Mouse (Mus musculus) T-helper 2 cell (primary cell): ENCODE results near the gene Olfr804.

ENCODE experiments used
- in situ Hi-C: fragments of 300-600 bp; cut with MboI, MseI; formaldehyde crosslinking; loops from one replicate; pipeline ENCODE4 v1.15.1; 2025; ENCODE audit warnings: high pct_unique_total_duplicates

Olfr804 gene

DNA sequence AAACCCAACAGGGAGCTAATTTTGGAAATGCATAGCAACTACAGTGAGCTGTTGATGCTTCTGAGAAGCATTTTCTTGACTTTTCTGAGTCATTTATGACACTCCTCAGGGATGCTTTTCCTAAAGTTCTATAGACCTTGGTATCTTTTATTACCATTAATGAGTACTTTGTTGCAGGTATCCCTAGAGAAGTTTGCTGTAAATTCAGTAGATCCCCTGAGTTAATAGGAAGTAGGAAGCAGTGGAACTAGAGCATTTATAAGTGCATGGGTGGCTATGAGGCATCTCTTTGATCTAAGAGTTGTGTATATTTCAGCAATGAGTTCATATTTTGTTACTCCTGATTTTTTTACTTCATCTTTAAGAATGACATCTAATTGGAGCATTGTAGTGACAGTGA lies at the start of gene Olfr804:
TSS of gene Olfr804 (plus strand) at position 301 of the 400 bp plus-strand sequence.
- in situ Hi-C loops, result no loop called here

DNA sequence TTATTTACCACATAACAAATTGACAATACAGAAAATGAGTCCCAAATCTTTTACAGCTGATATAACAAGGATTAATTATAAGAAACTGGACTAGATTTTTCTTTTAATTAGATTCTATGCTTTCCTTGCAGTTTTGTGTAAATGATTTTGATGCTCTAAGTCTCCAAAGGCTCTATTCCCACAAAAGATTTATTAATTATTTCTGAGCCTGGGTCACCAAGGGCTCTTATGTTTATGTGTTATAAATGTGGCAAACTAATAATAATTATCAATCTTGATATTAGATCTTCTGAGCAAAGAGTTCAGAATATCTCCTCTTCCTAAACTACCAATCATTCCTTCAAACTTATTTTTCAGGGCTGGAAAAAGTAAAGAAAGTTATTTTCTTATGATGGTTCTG lies 45.6 kb upstream of the Olfr804 start, which contains the start of gene Olfr800:
TSS of gene Olfr800 (plus strand) at position 301 of the 400 bp plus-strand sequence.
- in situ Hi-C loops, result no loop called here

DNA sequence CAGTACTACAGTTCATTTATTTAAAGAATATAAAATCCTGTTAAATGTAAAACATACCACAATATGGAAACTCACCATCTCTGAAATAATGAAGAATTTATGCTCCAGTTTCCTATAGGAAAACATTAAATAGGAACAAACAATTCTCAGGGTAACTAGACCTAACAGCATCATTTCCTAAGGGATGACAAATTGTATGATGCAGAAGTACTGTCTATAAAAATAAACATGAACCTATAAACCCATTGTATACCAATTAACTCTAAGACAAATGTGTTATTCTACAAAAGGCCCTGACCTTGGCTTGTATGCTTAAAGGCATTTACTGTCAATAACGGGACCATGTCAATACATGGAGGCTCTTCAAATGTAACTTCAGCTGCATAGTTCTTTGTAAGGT lies 29.2 kb upstream of the Olfr804 start, which contains the start of gene Olfr801:
TSS of gene Olfr801 (minus strand) at position 101 of the 400 bp plus-strand sequence.
- in situ Hi-C loops, result no loop called here

DNA sequence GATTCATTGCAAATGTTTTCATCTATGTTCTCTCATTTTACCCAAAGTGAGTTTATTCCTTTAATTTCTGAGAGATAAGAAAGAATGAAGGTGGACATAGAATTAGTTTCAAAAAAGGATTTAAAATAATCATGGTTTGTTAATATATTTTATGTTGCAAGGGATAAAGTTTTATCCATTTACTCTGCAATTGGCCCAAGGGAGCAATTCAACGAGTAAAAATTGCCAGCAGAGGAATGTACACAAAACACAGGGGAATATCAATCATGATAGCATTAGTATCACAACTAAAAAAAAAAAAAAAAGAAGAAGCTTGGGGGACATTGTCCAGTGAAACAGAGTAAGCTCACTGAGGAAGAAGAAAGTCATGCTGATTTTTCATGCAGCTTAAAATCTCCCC lies 14.9 kb upstream of the Olfr804 start, which contains the start of gene Olfr802:
TSS of gene Olfr802 (minus strand) at position 101 of the 400 bp plus-strand sequence.
- in situ Hi-C loops, result no loop called here

DNA sequence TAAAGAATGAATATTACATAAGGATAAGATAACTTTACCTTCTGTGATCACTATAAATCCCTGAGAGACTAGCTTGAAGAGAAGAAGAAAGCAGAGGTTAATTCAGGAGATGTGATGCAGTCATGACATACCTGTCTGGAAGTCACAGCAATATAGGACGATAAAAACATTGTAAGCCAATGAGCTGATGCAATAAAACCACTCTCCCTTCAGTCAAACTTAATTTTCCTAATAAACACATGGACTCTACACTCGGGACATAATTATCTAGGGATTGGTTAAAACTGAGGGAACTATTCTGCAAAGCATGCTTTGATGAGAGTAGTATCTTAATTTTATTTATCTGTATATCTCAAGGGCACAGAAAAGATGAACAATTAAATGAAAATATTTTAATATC lies 8.8 kb upstream of the Olfr804 start, which contains the start of gene Olfr803:
TSS of gene Olfr803 (minus strand) at position 101 of the 400 bp plus-strand sequence.
- in situ Hi-C loops, result no loop called here

DNA sequence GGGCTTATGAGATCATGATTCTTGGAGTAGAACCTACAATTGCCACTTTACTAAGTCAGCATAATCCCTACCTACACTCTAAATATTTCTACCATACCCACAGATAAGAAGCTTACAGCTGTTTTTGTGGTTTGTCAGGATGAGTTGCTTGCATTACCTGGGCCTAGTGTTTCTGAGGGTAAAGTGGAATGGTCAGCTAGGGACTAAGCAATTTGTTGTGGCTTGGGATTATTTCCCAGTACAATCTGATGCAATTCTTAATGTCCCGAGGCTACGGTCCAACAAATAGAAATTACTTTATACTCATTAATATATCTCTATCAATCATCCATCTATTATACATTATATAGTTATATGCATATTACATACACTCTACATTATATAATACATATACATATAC lies 26.3 kb downstream of the Olfr804 start, which contains the start of gene Olfr805:
TSS of gene Olfr805 (minus strand) at position 101 of the 400 bp plus-strand sequence.
- in situ Hi-C loops, result no loop called here

DNA sequence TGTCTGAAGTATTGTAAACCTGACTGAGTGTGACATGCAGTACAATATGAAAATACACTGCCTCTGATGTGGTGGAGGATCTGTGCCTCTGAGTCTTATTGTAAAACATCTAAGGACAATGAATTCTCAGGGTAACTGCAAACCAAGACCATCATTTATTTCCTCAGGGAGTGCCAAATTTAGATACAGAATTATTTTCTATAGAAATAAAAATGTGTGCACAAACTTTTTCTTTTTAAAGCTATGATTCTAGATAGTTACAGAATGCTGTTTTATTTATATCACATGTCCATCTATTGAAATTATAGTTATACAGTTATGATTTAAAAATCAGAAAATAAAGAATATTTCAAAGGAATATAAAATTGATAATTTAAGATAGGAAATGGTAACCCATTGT lies 38.8 kb downstream of the Olfr804 start, which contains the start of gene Olfr806:
TSS of gene Olfr806 (minus strand) at position 101 of the 400 bp plus-strand sequence.
- in situ Hi-C loops, result no loop called here

DNA sequence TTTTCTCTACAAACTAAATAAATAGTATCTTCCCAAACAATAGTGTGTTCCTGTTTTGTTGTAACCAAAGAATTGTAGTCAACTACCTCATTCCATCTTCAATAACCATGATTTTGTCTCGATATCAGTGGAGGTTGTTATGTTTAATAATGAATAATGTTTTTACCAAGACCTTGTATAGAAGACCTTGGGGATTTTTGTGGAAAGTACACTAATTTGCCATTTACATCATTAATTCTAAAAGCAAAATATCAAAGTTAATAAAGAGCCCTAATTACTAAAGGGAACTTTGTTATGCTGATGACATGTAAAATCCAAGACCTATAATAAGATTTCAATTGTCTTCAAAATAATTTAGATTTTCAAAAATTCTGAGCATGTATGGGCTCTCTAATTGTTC lies 54.7 kb downstream of the Olfr804 start, which contains the start of gene Olfr807:
TSS of gene Olfr807 (minus strand) at position 101 of the 400 bp plus-strand sequence.
- in situ Hi-C loops, result no loop called here
